Mouse (Mus musculus) layer of hippocampus, adult 2 months (tissue): ENCODE measurements at regions not wholly inside any gene's neighbourhood (a gene's known extent, or its start where the extent isn't known, plus 50 kb on each side); places are given as distances from the start of the nearest gene placed in this dataset.
A peak's percentile ranks its signal among the peaks of the same experiment; 100 is the strongest.

ENCODE experiments used
- DNase-seq, 2 experiments: peaks; one replicate each; pipeline ENCODE4 v3.0.0; 2022; ENCODE audit warnings: low spot score in 2 of 2
- H3K27ac ChIP-seq: fragments of 200-600 bp; 2 replicates; pipeline ENCODE4 v1.8.1; 2022
- H3K4me3 ChIP-seq: fragments of 200-600 bp; 2 replicates; pipeline ENCODE4 v1.8.1; 2022; ENCODE audit warnings: mild to moderate bottlenecking
- CTCF ChIP-seq: fragments of 200-600 bp; conservative IDR thresholded peaks from 2 replicates; pipeline ENCODE4 v1.8.1; 2022; ENCODE audit warnings: antibody characterized with exemption, mild to moderate bottlenecking, moderate library complexity

GRCm38 (mm10) chr4:131657922-131658321 is 180.2 kb downstream of the Ptpru start:
- TF ChIP-seq CTCF: no peak
- DNase-seq: no peak
- no peak overlapping the region for H3K27ac ChIP-seq
- no peak overlapping the region for H3K4me3 ChIP-seq

- TF ChIP-seq CTCF: no peak
- Histone ChIP-seq H3K27ac (no peak overlapping the region), H3K4me3 (no peak overlapping the region)
- DNase-seq: no peak
Observed at GRCm38 (mm10) chr4:131660931-131661330, 177.2 kb downstream of the Ptpru start.

- no peak overlapping the region for H3K4me3 ChIP-seq
- H3K27ac ChIP-seq: no peak overlapping the region
- TF ChIP-seq CTCF: no peak
- DNase-seq: no peak
Observed at GRCm38 (mm10) chr4:131671784-131672515, 166.1 kb downstream of the Ptpru start.

GRCm38 (mm10) chr4:131677966-131678365 is 160.1 kb downstream of the Ptpru start:
- H3K4me3 ChIP-seq: no peak overlapping the region
- no peak overlapping the region for H3K27ac ChIP-seq
- TF ChIP-seq CTCF: no peak
- no peak for DNase-seq

- H3K4me3 ChIP-seq: no peak overlapping the region
- H3K27ac ChIP-seq: no peak overlapping the region
- no peak for TF ChIP-seq CTCF
- no peak for DNase-seq
Observed at GRCm38 (mm10) chr4:131683176-131683575, 154.9 kb downstream of the Ptpru start.

GRCm38 (mm10) chr4:131685544-131685943 is 152.5 kb downstream of the Ptpru start:
- DNase-seq: no peak
- H3K4me3 ChIP-seq: no peak overlapping the region
- no peak overlapping the region for H3K27ac ChIP-seq
- TF ChIP-seq CTCF: no peak

- no peak for DNase-seq
- no peak overlapping the region for H3K4me3 ChIP-seq
- H3K27ac ChIP-seq: no peak overlapping the region
- TF ChIP-seq CTCF: peak; percentile 69
Observed at GRCm38 (mm10) chr4:131694232-131694631, 143.9 kb downstream of the Ptpru start.

GRCm38 (mm10) chr4:131695941-131696912 is 141.9 kb downstream of the Ptpru start:
- no peak for TF ChIP-seq CTCF
- no peak overlapping the region for H3K4me3 ChIP-seq
- H3K27ac ChIP-seq: no peak overlapping the region
- peak in 1 of 2 experiments; percentile 17 for DNase-seq
